Mouse (Mus musculus): ENCODE measurements around the gene Gpatch8. TPM values are rescaled to one million over a fixed set of nuclear protein-coding genes. Genes with fewer than 3 reads are reported as not detected.

Gpatch8 gene
- polyA plus RNA-seq, 1 experiment from 2014 or later: 75.1 TPM

DNA sequence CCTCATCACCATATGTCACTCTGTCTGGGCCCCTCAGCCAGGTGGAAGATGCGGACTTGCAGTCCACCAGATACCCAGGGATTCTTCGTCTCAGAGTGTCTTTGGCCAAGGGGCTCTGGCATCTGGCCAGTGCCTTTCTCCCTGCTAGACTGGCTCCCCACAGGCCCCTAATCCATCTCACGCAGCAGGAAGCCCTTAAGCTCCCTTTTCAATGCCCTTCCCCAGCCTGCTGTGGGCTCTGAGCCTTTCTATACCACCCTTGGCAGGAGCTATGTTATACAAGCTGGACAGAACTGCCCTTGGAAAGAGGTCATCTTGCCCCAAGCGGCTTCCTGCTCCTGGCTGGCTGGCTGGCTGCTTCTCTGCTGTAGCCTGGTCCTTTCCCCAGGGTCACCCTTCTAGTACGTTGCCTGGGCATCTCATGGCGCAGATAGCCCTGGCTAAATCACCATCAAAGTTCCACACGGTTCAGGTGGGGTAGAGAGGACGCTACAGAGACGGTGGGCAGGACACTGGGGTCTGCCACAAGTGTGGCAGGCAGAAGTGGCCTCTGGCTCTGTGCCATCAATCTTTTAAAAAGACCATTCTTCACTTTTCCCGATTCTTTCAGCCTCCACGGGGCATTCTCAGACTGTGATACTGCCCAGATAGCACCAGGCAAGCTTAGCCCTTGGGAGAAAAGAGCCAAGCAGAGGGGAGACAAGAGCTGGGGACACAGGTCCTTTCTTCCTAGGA is 25.3 kb upstream of the Gpatch8 start:
- WGBS: 5% methylated on average over 11 of the region's 11 CpGs
- Histone ChIP-seq H3K27me3 (no peaks in the 10 kb centered on the region), H3K9ac (no peak overlapping the region), H3K4me2 (0 out of 2 replicates have a peak overlapping the region, but pooled peaks have one; percentile 16), H3K9me3 (replicated peaks) (0 out of 2 replicates have a peak, but pooled peaks cover under 1% of the 10 kb centered on the region), H3K27ac (peak overlapping the region; percentile 79), H3K4me3 (no peak overlapping the region), H3K4me1 (peaks cover 41% of the 10 kb centered on the region), H3K36me3 (ENCODE audit: poor library complexity, severe bottlenecking) (no peaks in the 10 kb centered on the region)
- ATAC-seq: no peak

DNA sequence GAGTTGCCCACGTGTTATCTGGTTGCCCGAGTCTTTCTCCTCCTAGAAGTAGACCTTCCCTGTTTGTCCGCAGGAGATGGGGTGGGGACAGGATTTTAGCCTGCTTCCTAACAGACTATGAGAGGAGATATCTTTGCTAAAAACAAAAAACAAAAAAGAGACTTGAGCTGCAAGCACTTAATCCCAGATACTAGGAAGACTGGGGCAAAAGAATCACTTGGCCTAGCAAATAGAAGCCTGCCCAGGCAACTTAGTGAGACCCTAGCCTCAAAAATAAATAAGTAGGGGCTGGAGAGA is 23.8 kb upstream of the Gpatch8 start:
- Histone ChIP-seq H3K36me3 (ENCODE audit: poor library complexity, severe bottlenecking) (no peaks in the 10 kb centered on the region), H3K9me3 (replicated peaks) (no peaks in the 10 kb centered on the region), H3K4me2 (0 out of 2 replicates have a peak overlapping the region, but pooled peaks have one; percentile 52), H3K27ac (peak overlapping the region; percentile 93), H3K27me3 (no peaks in the 10 kb centered on the region), H3K4me1 (peaks cover 41% of the 10 kb centered on the region), H3K9ac (peak overlapping the region; percentile 34; the same call in 1 of the 2 replicates), H3K4me3 (no peak overlapping the region)
- no peak for ATAC-seq
- WGBS: 20% methylated on average over 3 of the region's 3 CpGs

DNA sequence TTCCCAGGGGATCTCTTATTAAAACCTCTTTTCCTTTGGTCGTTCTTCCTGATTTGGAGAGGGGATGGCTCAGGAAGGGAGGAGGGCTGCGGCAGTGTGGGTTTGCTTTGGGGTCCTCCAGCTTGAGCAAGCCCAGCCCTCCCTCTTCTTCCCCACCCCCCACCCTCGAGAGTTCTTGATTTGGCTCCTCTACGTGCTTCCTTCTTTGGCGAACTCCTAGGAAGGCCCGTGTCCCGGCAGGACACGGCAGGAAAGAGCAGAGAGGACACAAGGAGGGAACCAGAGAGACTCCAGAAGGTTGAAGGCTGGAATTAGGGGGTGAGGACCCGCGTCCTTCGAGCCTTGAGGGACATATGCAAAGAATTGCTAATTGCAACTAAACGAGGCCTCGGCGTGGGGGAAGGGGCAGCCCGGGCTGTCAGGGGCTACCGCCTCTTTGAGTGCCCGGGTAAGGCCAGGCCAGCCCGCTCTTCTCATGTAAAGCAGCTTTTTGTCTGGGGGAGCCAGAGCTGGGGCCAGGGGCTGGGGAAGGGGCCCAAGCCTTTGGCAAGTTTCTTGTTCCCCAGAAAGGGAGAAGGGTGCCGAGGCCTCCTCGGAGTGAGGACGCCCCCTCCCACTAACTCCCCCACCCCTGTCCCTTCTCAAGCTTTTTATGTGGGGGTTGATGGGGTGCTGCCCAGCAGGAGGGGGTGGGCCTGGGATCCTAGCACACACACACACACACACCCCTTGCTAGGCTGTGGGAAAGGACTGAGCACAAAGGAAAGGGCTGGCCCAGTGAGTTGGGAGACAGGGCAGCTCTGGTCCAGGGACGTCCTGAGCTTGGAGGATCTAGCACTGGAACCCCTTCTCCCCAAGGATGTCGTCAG is 23.2 kb upstream of the Gpatch8 start, which contains the start of gene Gm11627:
TSS of gene Gm11627 (minus strand) at position 297 of the 869 bp plus-strand sequence.
- peak; percentile 85 for ATAC-seq
- Histone ChIP-seq H3K27me3 (no peaks in the 10 kb centered on the region), H3K9ac (peak within 1 kb of the TSS; percentile 34), H3K4me3 (peak within 1 kb of the TSS; percentile 19), H3K36me3 (ENCODE audit: poor library complexity, severe bottlenecking) (no peaks in the 10 kb centered on the region), H3K4me2 (peak within 1 kb of the TSS; percentile 52), H3K27ac (peak within 1 kb of the TSS; percentile 93), H3K9me3 (replicated peaks) (no peaks in the 10 kb centered on the region), H3K4me1 (peaks cover 41% of the 10 kb centered on the region)
- 4% methylated on average over 23 of the region's 23 CpGs for WGBS

- H3K4me3 ChIP-seq: peak overlapping the region; percentile 19
- H3K27ac ChIP-seq: peak overlapping the region; percentile 93
- 5% methylated on average over 27 of the region's 27 CpGs for WGBS
- H3K9ac ChIP-seq: peak overlapping the region; percentile 34
- H3K27me3 ChIP-seq: no peaks in the 10 kb centered on the region
- H3K9me3 ChIP-seq (replicated peaks): no peaks in the 10 kb centered on the region
- peaks cover 42% of the 10 kb centered on the region for H3K4me1 ChIP-seq
- H3K4me2 ChIP-seq: peak overlapping the region; percentile 52
- ATAC-seq: peak; percentile 39
- no peaks in the 10 kb centered on the region for H3K36me3 ChIP-seq (ENCODE audit: poor library complexity, severe bottlenecking)
Measured at GRCm38 (mm10) chr11:102578341-102579118, 22.3 kb upstream of the Gpatch8 start.

DNA sequence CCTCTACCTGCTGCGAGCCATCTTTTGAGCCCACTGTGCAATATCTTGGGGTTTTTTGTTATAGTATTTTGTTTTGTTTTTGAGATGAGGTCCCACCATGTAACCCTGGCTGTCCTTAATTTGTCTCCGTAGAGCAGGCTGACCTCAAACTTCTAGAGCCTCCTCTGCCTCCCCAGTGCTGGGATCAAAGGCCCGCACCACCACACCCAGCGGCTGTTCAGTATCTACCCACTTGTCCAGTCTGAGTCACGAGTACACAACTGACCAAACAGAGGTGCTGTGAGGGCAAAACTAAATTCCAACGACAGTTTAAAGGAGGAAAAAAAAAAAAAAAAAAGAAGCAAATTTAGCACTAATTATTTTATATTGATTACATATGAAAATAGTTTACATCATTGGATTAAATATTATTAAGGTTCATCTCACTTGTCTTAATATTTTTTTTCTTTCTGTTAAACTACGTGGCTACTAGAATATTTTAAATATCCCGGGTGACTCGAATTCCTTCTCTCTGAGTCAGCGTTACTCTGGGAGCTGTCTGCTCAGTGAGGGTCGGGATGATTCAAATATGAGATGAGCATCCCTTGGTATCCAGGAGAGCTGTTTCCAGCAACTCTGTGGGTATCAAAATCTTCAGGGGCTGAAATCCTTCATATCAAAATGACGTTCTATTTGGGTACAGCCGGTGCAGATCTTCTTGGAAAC is 20.0 kb upstream of the Gpatch8 start:
- Histone ChIP-seq H3K27ac (no peak overlapping the region), H3K36me3 (ENCODE audit: poor library complexity, severe bottlenecking) (no peaks in the 10 kb centered on the region), H3K4me1 (peaks cover 30% of the 10 kb centered on the region), H3K9ac (no peak overlapping the region), H3K4me2 (no peak overlapping the region), H3K27me3 (no peaks in the 10 kb centered on the region), H3K4me3 (no peak overlapping the region), H3K9me3 (replicated peaks) (no peaks in the 10 kb centered on the region)
- 79% methylated on average over 13 of the region's 13 CpGs for WGBS
- no peak for ATAC-seq

DNA sequence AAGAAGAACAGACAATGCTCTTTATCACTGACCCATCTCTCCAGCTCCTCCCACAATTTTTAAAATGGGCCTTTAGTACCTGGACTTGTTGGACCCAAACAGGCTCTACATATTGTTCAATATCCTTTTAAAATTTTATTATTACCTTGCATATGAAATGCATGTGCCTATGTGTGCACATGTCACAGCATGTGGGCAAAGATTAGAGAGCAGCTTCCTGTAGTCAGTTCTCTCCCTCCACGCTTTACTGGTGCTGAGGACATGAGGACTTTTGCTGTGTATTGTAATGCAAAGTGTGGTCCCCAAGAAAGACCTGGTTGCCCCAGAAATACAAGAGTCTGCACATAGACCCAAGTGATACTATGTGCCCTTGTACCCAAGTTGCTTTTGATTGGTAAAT is 18.8 kb upstream of the Gpatch8 start:
- Histone ChIP-seq H3K9me3 (replicated peaks) (no peaks in the 10 kb centered on the region), H3K27ac (no peak overlapping the region), H3K27me3 (no peaks in the 10 kb centered on the region), H3K4me3 (no peak overlapping the region), H3K36me3 (ENCODE audit: poor library complexity, severe bottlenecking) (no peaks in the 10 kb centered on the region), H3K9ac (no peak overlapping the region), H3K4me1 (peaks cover 22% of the 10 kb centered on the region), H3K4me2 (no peak overlapping the region)
- ATAC-seq: no peak
- WGBS: 38% methylated on average over 1 of the region's 1 CpGs

- no peaks in the 10 kb centered on the region for H3K9me3 ChIP-seq (replicated peaks)
- no peaks in the 10 kb centered on the region for H3K36me3 ChIP-seq (ENCODE audit: poor library complexity, severe bottlenecking)
- H3K27me3 ChIP-seq: no peaks in the 10 kb centered on the region
- H3K27ac ChIP-seq: no peak overlapping the region
- 3% methylated on average over 18 of the region's 18 CpGs for WGBS
- peak overlapping the region; percentile 65 for H3K9ac ChIP-seq
- H3K4me2 ChIP-seq: peak overlapping the region; percentile 70
- H3K4me3 ChIP-seq: peak overlapping the region; percentile 40
- H3K4me1 ChIP-seq: peaks cover 8% of the 10 kb centered on the region; the same call in 1 of the 2 replicates
- peak; percentile 62 for ATAC-seq
Measured at GRCm38 (mm10) chr11:102572866-102573663, 16.9 kb upstream of the Gpatch8 start.

DNA sequence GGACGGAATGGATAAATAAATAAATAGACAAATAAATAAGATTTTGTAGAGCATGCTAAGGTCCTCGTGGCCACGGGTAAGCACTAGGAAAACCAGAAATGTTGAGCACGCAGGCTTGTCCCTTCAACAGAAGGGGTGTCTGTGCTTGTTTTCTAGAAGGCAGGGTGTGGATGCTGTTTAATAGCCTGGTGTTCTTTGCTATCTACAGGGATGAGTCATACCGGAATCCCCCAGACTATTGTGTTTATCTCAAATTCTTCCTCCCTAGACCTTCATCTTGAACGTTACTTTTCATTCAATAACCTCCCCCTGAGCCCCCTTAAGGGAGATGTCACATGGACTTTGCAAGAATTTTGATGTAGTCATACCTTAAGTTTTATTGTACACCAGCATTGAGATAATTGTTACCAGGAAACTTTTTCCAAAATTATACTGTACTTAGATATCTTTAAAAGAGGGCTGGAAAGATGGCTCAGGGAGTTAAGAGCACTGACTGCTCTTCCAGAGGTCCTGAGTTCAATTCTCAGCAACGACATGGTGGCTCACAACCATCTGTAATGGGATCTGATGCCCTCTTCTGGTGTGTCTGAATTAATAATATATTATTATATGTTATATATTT is 12.7 kb upstream of the Gpatch8 start:
- H3K4me2 ChIP-seq: no peak overlapping the region
- ATAC-seq: no peak
- WGBS: 84% methylated on average over 7 of the region's 7 CpGs

DNA sequence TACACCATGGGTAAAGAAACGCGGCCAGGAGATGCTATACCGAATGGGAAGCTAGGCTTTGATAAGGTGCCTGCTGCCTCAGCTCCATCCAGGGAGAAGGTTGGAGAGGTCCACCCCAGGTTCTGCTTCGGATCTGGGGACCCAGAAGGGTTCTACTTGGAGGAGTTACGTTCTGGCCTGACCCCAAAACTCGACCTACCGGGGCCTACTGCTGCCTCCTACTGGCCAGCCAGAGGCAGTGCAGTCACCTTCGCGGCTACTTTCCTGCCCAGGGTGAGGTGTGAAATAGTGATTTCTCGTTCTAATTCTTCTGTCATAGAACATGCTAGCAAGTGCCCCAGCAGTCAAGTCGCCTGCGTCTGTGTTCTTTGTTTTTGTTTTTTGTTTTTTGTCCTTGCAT is 12.0 kb upstream of the Gpatch8 start:
- no peaks in the 10 kb centered on the region for H3K9me3 ChIP-seq (replicated peaks)
- H3K4me1 ChIP-seq: peaks cover 4% of the 10 kb centered on the region; the same call in 1 of the 2 replicates
- H3K4me3 ChIP-seq: no peak overlapping the region
- no peak for ATAC-seq
- no peaks in the 10 kb centered on the region for H3K36me3 ChIP-seq (ENCODE audit: poor library complexity, severe bottlenecking)
- H3K4me2 ChIP-seq: no peak overlapping the region
- no peak overlapping the region for H3K27ac ChIP-seq
- WGBS: 78% methylated on average over 12 of the region's 12 CpGs
- no peaks in the 10 kb centered on the region for H3K27me3 ChIP-seq
- no peak overlapping the region for H3K9ac ChIP-seq

More for the DNA sequence above, 12.7 kb upstream of the Gpatch8 start:
- H3K4me3 ChIP-seq: no peak overlapping the region
- H3K9me3 ChIP-seq (replicated peaks): no peaks in the 10 kb centered on the region
- H3K36me3 ChIP-seq (ENCODE audit: poor library complexity, severe bottlenecking): no peaks in the 10 kb centered on the region
- H3K27me3 ChIP-seq: no peaks in the 10 kb centered on the region
- peaks cover 8% of the 10 kb centered on the region; the same call in 1 of the 2 replicates for H3K4me1 ChIP-seq
- no peak overlapping the region for H3K27ac ChIP-seq
- H3K9ac ChIP-seq: no peak overlapping the region

- ATAC-seq: no peak
- 97% methylated on average over 15 of the region's 15 CpGs for WGBS
- H3K36me3 ChIP-seq (ENCODE audit: poor library complexity, severe bottlenecking): no peaks in the 10 kb centered on the region
- H3K4me3 ChIP-seq: no peak overlapping the region
- no peaks in the 10 kb centered on the region for H3K27me3 ChIP-seq
- no peak overlapping the region for H3K27ac ChIP-seq
- H3K9ac ChIP-seq: no peak overlapping the region
- no peak overlapping the region for H3K4me2 ChIP-seq
- H3K9me3 ChIP-seq (replicated peaks): no peaks in the 10 kb centered on the region
- H3K4me1 ChIP-seq: no peaks in the 10 kb centered on the region
Measured at GRCm38 (mm10) chr11:102567723-102568122, 11.5 kb upstream of the Gpatch8 start.

Measured in forebrain, embryonic 13.5 days (tissue).